Mouse (Mus musculus): ENCODE results near the gene Bud13. TPM values are rescaled to one million over a fixed set of nuclear protein-coding genes. Genes with fewer than 3 reads are reported as not detected.
"Not testable (repeated sequence)": the region's sequence is repeated elsewhere in the genome, so short reads cannot be mapped to it uniquely, and the experiment has no call there.

The Bud13 gene
- total RNA-seq, 2 experiments from 2014 or later, result 7.1 to 8.6 TPM

- no peak for DNase-seq
- intact Hi-C loops (cut with DNase I), result no loop called here
Measured at GRCm38 (mm10) chr9:46335461-46335995, 52.7 kb downstream of the Bud13 start.

- intact Hi-C loops (cut with DNase I); DNase-seq: not testable (repeated sequence)
Measured at GRCm38 (mm10) chr9:46336294-46336693, 53.5 kb downstream of the Bud13 start.

GRCm38 (mm10) chr9:46337331-46337730, 54.5 kb downstream of the Bud13 start:
- intact Hi-C loops (cut with DNase I), result no loop called here
- DNase-seq, result no peak

- intact Hi-C loops (cut with DNase I), result no loop called here
- DNase-seq, result no peak
Measured at GRCm38 (mm10) chr9:46337852-46338291, 55.1 kb downstream of the Bud13 start.

- intact Hi-C loops (cut with DNase I), result no loop called here
- no peak for DNase-seq
Measured at GRCm38 (mm10) chr9:46338384-46338783, 55.6 kb downstream of the Bud13 start.

- DNase-seq, result no peak
- intact Hi-C loops (cut with DNase I), result no loop called here
Measured at GRCm38 (mm10) chr9:46339051-46339652, 56.3 kb downstream of the Bud13 start.

GRCm38 (mm10) chr9:46345887-46346665, 63.3 kb downstream of the Bud13 start:
- no peak for DNase-seq
- intact Hi-C loops (cut with DNase I), result no loop called here

Other genes starting within 250 kb of the Bud13 start
- gene Apoa1, start 54.4 kb upstream of the Bud13 start, total RNA-seq (2021), result under 1 TPM in 1 of 2 experiments, not detected in 1; 0.69 TPM
- gene Apoc3, start 47.4 kb upstream of the Bud13 start, total RNA-seq (2021), result under 1 TPM; 0.44 to 0.89 TPM
- gene Apoa4, start 42.3 kb upstream of the Bud13 start, total RNA-seq (2021), result not detected
- under 1 TPM in 1 of 2 experiments, not detected in 1; 0.18 TPM for gene Apoa5, start 14.4 kb upstream of the Bud13 start, total RNA-seq (2021)
- gene Zpr1, start 9.9 kb upstream of the Bud13 start, total RNA-seq (2021), result 10 to 100 TPM; 21.1 to 28.3 TPM
- not detected for gene 4931429L15Rik, start 37.0 kb downstream of the Bud13 start, total RNA-seq (2021)